Mouse (Mus musculus) liver (tissue): ENCODE measurements around the gene Rarres2.

Source experiments
- DNase-seq: peaks from one replicate; pipeline ENCODE4 v3.0.0-alpha.2; 2020; ENCODE audit warnings: mixed read lengths

Gene Rarres2

GRCm38 (mm10) chr6:48579215-48579648, 6.6 kb upstream of the Rarres2 start:
- DNase-seq: no peak

- DNase-seq: no peak
These were observed 6.1 kb upstream of the Rarres2 start for GRCm38 (mm10) chr6:48578736-48579135.

GRCm38 (mm10) chr6:48573981-48574380, 1.4 kb upstream of the Rarres2 start:
- DNase-seq: no peak

GRCm38 (mm10) chr6:48573280-48573679, 691 bp upstream of the Rarres2 start:
- DNase-seq: no peak

- no peak for DNase-seq
These were observed 575 bp downstream of the Rarres2 start for GRCm38 (mm10) chr6:48572014-48572413.

- no peak for DNase-seq
These were observed 3.4 kb downstream of the Rarres2 start for GRCm38 (mm10) chr6:48569065-48569807.

GRCm38 (mm10) chr6:48568036-48568984, 4.3 kb downstream of the Rarres2 start:
- peak; percentile 11 for DNase-seq

GRCm38 (mm10) chr6:48566312-48566711, 6.3 kb downstream of the Rarres2 start:
- DNase-seq: no peak

- DNase-seq: no peak
These were observed 6.8 kb downstream of the Rarres2 start for GRCm38 (mm10) chr6:48565693-48566310.

- no peak for DNase-seq
These were observed 16.6 kb downstream of the Rarres2 start for GRCm38 (mm10) chr6:48555956-48556355.

- peak; percentile 23 for DNase-seq
These were observed 17.3 kb downstream of the Rarres2 start for GRCm38 (mm10) chr6:48555104-48555890.

GRCm38 (mm10) chr6:48554280-48555103, 18.1 kb downstream of the Rarres2 start, which contains the start of gene Lrrc61:
Lrrc61 (plus strand) TSS chr6:48554796.
- DNase-seq: peak; percentile 87

- no peak for DNase-seq
These were observed 18.8 kb downstream of the Rarres2 start for GRCm38 (mm10) chr6:48553819-48554218.

- peak; percentile 66 for DNase-seq
These were observed 19.7 kb downstream of the Rarres2 start for GRCm38 (mm10) chr6:48552918-48553317.

- DNase-seq: no peak
These were observed 24.3 kb downstream of the Rarres2 start for GRCm38 (mm10) chr6:48548314-48548713.

GRCm38 (mm10) chr6:48546858-48547257, 25.7 kb downstream of the Rarres2 start:
- no peak for DNase-seq

GRCm38 (mm10) chr6:48546271-48546670, 26.3 kb downstream of the Rarres2 start:
- DNase-seq: peak; percentile 28

GRCm38 (mm10) chr6:48545251-48545650, 27.3 kb downstream of the Rarres2 start:
- DNase-seq: no peak

- DNase-seq: no peak
These were observed 30.0 kb downstream of the Rarres2 start for GRCm38 (mm10) chr6:48542631-48543030.

- no peak for DNase-seq
These were observed 30.8 kb downstream of the Rarres2 start for GRCm38 (mm10) chr6:48541560-48542450.
